Mouse (Mus musculus) stomach, postnatal 0 days (tissue): ENCODE results near the gene Shld2.

Experiments used
- CTCF ChIP-seq: IDR thresholded peaks from 2 replicates; pipeline ENCODE4 v1.5.1; 2016; ENCODE audit warnings: antibody characterized with exemption, low read depth, mild to moderate bottlenecking, moderate library complexity
- EP300 ChIP-seq: optimal IDR thresholded peaks from 2 replicates; pipeline ENCODE3; 2016; ENCODE audit warnings: antibody characterized with exemption

DNA sequence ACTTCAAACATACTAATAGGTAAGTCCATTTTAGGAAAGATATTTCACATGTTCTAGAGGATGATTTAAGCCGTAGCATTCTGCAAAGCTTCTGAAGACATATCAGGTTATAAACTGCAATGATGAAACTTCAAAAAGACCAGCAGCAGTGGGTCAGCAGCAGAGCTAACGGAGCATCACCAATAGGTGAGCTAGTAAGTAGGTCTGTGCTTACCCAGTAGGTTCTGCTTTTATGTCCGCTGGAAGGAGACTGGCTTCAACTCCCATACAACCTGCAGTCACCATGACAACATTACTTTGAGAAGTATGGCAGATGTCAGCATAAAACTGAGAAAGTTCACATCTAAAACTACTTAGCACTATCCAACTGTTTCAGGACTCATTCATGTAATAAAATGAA is 16.7 kb downstream of the Shld2 start:
- TF ChIP-seq EP300 (no peak), CTCF (no peak)
